Comparison of ENCODE assay signal across 30 mouse cellular contexts in genomic region chr3:148861860-148862259, GRCm38 (mm10).
DNase-seq lines count a peak whose midpoint lies in the region; ATAC-seq and TF ChIP-seq lines count a peak whose summit lies in the region.
"Had no signal": no experiment of that assay in that cellular context is flagged by ENCODE, and none has a peak within 500 bp of the region (broad histone marks: within the 10 kb centered on the region; RNA-seq: fewer than 3 reads in every experiment).

No protein-coding gene starts in this region.

- TF ChIP-seq CTCF in brain, embryonic 14.5 days (IDR thresholded peaks at IDR 0.05; ENCODE audit: borderline replicate concordance, extremely low read depth, insufficient read depth, insufficient read length): no peak

- TF ChIP-seq POLR2A in brain, embryonic 14.5 days (IDR thresholded peaks at IDR 0.05; ENCODE audit: borderline replicate concordance, extremely low read depth, insufficient read depth, insufficient read length, poor library complexity, severe bottlenecking): no peak

- H3K4me2 ChIP-seq in neural tube, embryonic 13.5 days: peak overlapping the region; percentile 24; the same call in 1 of the 2 replicates
- H3K4me2 ChIP-seq in heart, embryonic 11.5 days: no peak overlapping the region
- H3K4me2 ChIP-seq: embryonic facial prominence, embryonic 15.5 days; hindbrain, embryonic 12.5 days; intestine, embryonic 15.5 days; limb, embryonic 13.5 days; liver, embryonic 11.5 days; lung, embryonic 15.5 days had no signal

- 0 out of 2 replicates have a peak, but pooled peaks have one; percentile 51 for ATAC-seq in frontal cortex, adult (ENCODE audit: low TSS enrichment)
- 0 out of 2 replicates have a peak, but pooled peaks have one; percentile 37 for ATAC-seq in neural tube, embryonic 13.5 days (ENCODE audit: low read depth)
- no peak for ATAC-seq in heart, embryonic 11.5 days (replicated peaks; ENCODE audit: insufficient number of reproducible peaks, low FRiP score, low TSS enrichment)
- ATAC-seq: hindbrain, postnatal 0 days; intestine, embryonic 15.5 days had no signal

- no peak overlapping the region for H3K27ac ChIP-seq in neural tube, embryonic 13.5 days (replicated peaks)
- no peak overlapping the region for H3K27ac ChIP-seq in heart, embryonic 11.5 days (ENCODE audit: low read depth, low read length)
- H3K27ac ChIP-seq: embryonic facial prominence, embryonic 10.5 days; embryonic facial prominence, embryonic 15.5 days; heart, embryonic 10.5 days; hindbrain, embryonic 12.5 days; hindbrain, postnatal 0 days; intestine, embryonic 15.5 days; kidney, postnatal 0 days; limb, embryonic 13.5 days; lung, embryonic 15.5 days had no signal

- no peaks in the 10 kb centered on the region for H3K9me3 ChIP-seq in neural tube, embryonic 13.5 days
- H3K9me3 ChIP-seq in heart, embryonic 11.5 days (replicated peaks; ENCODE audit: control insufficient read depth, low read length): no peaks in the 10 kb centered on the region
- H3K9me3 ChIP-seq: embryonic facial prominence, embryonic 10.5 days; embryonic facial prominence, embryonic 15.5 days; heart, embryonic 10.5 days; hindbrain, embryonic 12.5 days; intestine, embryonic 15.5 days; limb, embryonic 13.5 days; lung, embryonic 15.5 days had no signal

- H3K36me3 ChIP-seq in neural tube, embryonic 13.5 days: peaks cover 15% of the 10 kb centered on the region
- 0 out of 2 replicates have a peak, but pooled peaks cover 3% of the 10 kb centered on the region for H3K36me3 ChIP-seq in heart, embryonic 11.5 days (ENCODE audit: control insufficient read depth, insufficient read depth, low read length)

- H3K27me3 ChIP-seq in neural tube, embryonic 13.5 days: no peaks in the 10 kb centered on the region
- no peaks in the 10 kb centered on the region for H3K27me3 ChIP-seq in heart, embryonic 11.5 days (ENCODE audit: control insufficient read depth, insufficient read depth, low read length)
- H3K27me3 ChIP-seq: embryonic facial prominence, embryonic 15.5 days; hindbrain, embryonic 12.5 days; intestine, embryonic 15.5 days; limb, embryonic 13.5 days; lung, embryonic 15.5 days had no signal

- H3K4me3 ChIP-seq in neural tube, embryonic 13.5 days: no peak overlapping the region
- H3K4me3 ChIP-seq in heart, embryonic 11.5 days (ENCODE audit: low read depth, low read length): no peak overlapping the region
- H3K4me3 ChIP-seq: embryonic facial prominence, embryonic 10.5 days; embryonic facial prominence, embryonic 15.5 days; heart, embryonic 10.5 days; hindbrain, embryonic 12.5 days; intestine, embryonic 15.5 days; limb, embryonic 13.5 days; lung, embryonic 15.5 days had no signal

- no peak overlapping the region for H3K9ac ChIP-seq in neural tube, embryonic 13.5 days
- no peak overlapping the region for H3K9ac ChIP-seq in heart, embryonic 11.5 days (ENCODE audit: low read depth, low read length)
- H3K9ac ChIP-seq: embryonic facial prominence, embryonic 15.5 days; hindbrain, embryonic 12.5 days; intestine, embryonic 15.5 days; limb, embryonic 13.5 days; lung, embryonic 15.5 days had no signal

- WGBS in neural tube, embryonic 13.5 days: 11% methylated on average over 7 of the region's 7 CpGs
- WGBS in heart, embryonic 11.5 days (ENCODE audit: insufficient replicate concordance): 75% methylated on average over 7 of the region's 7 CpGs

- no peak for DNase-seq in frontal cortex, postnatal 10 days (ENCODE audit: low spot score in 2 of 2)
- peak; percentile 56 for DNase-seq in brain, adult 2 months (ENCODE audit: low read depth, low spot score)
- peak; percentile 40 for DNase-seq in brain, embryonic 14.5 days (ENCODE audit: low read depth)
- DNase-seq in kidney, postnatal 36 days: no peak
- DNase-seq: B cell, adult 2 months; cerebellum, adult 11 months; cerebellum, adult 9-11 months; gastrocnemius, postnatal 25 days; heart, adult 11 months; heart, postnatal 36 days; kidney, adult 2 months; layer of hippocampus, adult 9-11 months; lung, postnatal 36 days; midbrain, embryonic 14.5 days; right cerebral cortex, adult 18-20 months; spleen, adult 18-20 months; thymus, postnatal 25 days had no signal

- peaks cover 10% of the 10 kb centered on the region for H3K4me1 ChIP-seq in neural tube, embryonic 13.5 days (replicated peaks)
- peaks cover 3% of the 10 kb centered on the region; the same call in 1 of the 2 replicates for H3K4me1 ChIP-seq in heart, embryonic 11.5 days (ENCODE audit: control insufficient read depth, insufficient read depth, low read length)
- H3K4me1 ChIP-seq: embryonic facial prominence, embryonic 15.5 days; hindbrain, embryonic 12.5 days; intestine, embryonic 15.5 days; lung, embryonic 15.5 days had no signal

Comparison
In these comparisons a context has a peak if more than half of its experiments do, and no peak if none do; other contexts are left out.
1. DNase-seq: peak in brain, adult 2 months (single experiment) and brain, embryonic 14.5 days (single experiment); none in frontal cortex, postnatal 10 days (0 of 2) and kidney, postnatal 36 days (0 of 2).